Mouse (Mus musculus): ENCODE measurements around the gene Gm20388. TPM values are rescaled to one million over a fixed set of nuclear protein-coding genes. Genes with fewer than 3 reads are reported as not detected.
"Not testable (repeated sequence)": the region's sequence is repeated elsewhere in the genome, so short reads cannot be mapped to it uniquely, and the experiment has no call there.

The Gm20388 gene
- polyA plus RNA-seq, 1 experiment from 2014 or later: 12.4 TPM

- H3K4me3 ChIP-seq (ENCODE audit: low read length): no peak overlapping the region
- H3K9me3 ChIP-seq (ENCODE audit: control insufficient read depth, low read length): no peaks in the 10 kb centered on the region
- H3K9ac ChIP-seq (ENCODE audit: low read depth, low read length): no peak overlapping the region
- H3K4me2 ChIP-seq (ENCODE audit: low read length): no peak overlapping the region
- WGBS: 76% methylated on average over 15 of the region's 15 CpGs
- no peaks in the 10 kb centered on the region for H3K27me3 ChIP-seq (replicated peaks; ENCODE audit: control insufficient read depth, insufficient read depth, low read length)
- ATAC-seq: no peak
- no peaks in the 10 kb centered on the region for H3K36me3 ChIP-seq (ENCODE audit: control insufficient read depth, insufficient read depth, low read length)
- no peaks in the 10 kb centered on the region for H3K4me1 ChIP-seq (ENCODE audit: control insufficient read depth, insufficient read depth, low read depth, low read length)
- H3K27ac ChIP-seq (ENCODE audit: low read depth, low read length): no peak overlapping the region
Measured at GRCm38 (mm10) chr8:120705163-120705562, 794.5 kb downstream of the Gm20388 start.

GRCm38 (mm10) chr8:120706193-120706592 lies 795.6 kb downstream of the Gm20388 start:
- H3K27ac ChIP-seq (ENCODE audit: low read depth, low read length): no peak overlapping the region
- no peak for ATAC-seq
- 84% methylated on average over 3 of the region's 3 CpGs for WGBS
- no peaks in the 10 kb centered on the region for H3K9me3 ChIP-seq (ENCODE audit: control insufficient read depth, low read length)
- no peak overlapping the region for H3K4me3 ChIP-seq (ENCODE audit: low read length)
- no peaks in the 10 kb centered on the region for H3K27me3 ChIP-seq (replicated peaks; ENCODE audit: control insufficient read depth, insufficient read depth, low read length)
- H3K36me3 ChIP-seq (ENCODE audit: control insufficient read depth, insufficient read depth, low read length): no peaks in the 10 kb centered on the region
- H3K4me2 ChIP-seq (ENCODE audit: low read length): no peak overlapping the region
- H3K4me1 ChIP-seq (ENCODE audit: control insufficient read depth, insufficient read depth, low read depth, low read length): no peaks in the 10 kb centered on the region
- no peak overlapping the region for H3K9ac ChIP-seq (ENCODE audit: low read depth, low read length)

- 88% methylated on average over 10 of the region's 10 CpGs for WGBS
- ATAC-seq: no peak
Measured at GRCm38 (mm10) chr8:120709176-120709575, 798.5 kb downstream of the Gm20388 start.

GRCm38 (mm10) chr8:120715200-120715599 lies 804.6 kb downstream of the Gm20388 start:
- ATAC-seq: no peak
- H3K27ac ChIP-seq (ENCODE audit: low read depth, low read length): no peak overlapping the region
- no peak overlapping the region for H3K9ac ChIP-seq (ENCODE audit: low read depth, low read length)

More at GRCm38 (mm10) chr8:120709176-120709575, 798.5 kb downstream of the Gm20388 start:
- Histone ChIP-seq H3K27ac (ENCODE audit: low read depth, low read length) (no peak overlapping the region), H3K27me3 (replicated peaks; ENCODE audit: control insufficient read depth, insufficient read depth, low read length) (no peaks in the 10 kb centered on the region), H3K4me2 (ENCODE audit: low read length) (no peak overlapping the region), H3K4me1 (ENCODE audit: control insufficient read depth, insufficient read depth, low read depth, low read length) (no peaks in the 10 kb centered on the region), H3K4me3 (ENCODE audit: low read length) (no peak overlapping the region), H3K9ac (ENCODE audit: low read depth, low read length) (no peak overlapping the region), H3K36me3 (ENCODE audit: control insufficient read depth, insufficient read depth, low read length) (no peaks in the 10 kb centered on the region), H3K9me3 (ENCODE audit: control insufficient read depth, low read length) (no peaks in the 10 kb centered on the region)

GRCm38 (mm10) chr8:120715996-120716680 lies 805.5 kb downstream of the Gm20388 start:
- no peaks in the 10 kb centered on the region for H3K27me3 ChIP-seq (replicated peaks; ENCODE audit: control insufficient read depth, insufficient read depth, low read length)
- H3K27ac ChIP-seq (ENCODE audit: low read depth, low read length): no peak overlapping the region
- H3K4me2 ChIP-seq (ENCODE audit: low read length): no peak overlapping the region
- no peak overlapping the region for H3K4me3 ChIP-seq (ENCODE audit: low read length)
- no peaks in the 10 kb centered on the region for H3K4me1 ChIP-seq (ENCODE audit: control insufficient read depth, insufficient read depth, low read depth, low read length)
- no peaks in the 10 kb centered on the region for H3K36me3 ChIP-seq (ENCODE audit: control insufficient read depth, insufficient read depth, low read length)
- H3K9me3 ChIP-seq (ENCODE audit: control insufficient read depth, low read length): no peaks in the 10 kb centered on the region
- WGBS: 82% methylated on average over 15 of the region's 15 CpGs
- no peak for ATAC-seq
- H3K9ac ChIP-seq (ENCODE audit: low read depth, low read length): no peak overlapping the region

More at GRCm38 (mm10) chr8:120715200-120715599, 804.6 kb downstream of the Gm20388 start:
- Histone ChIP-seq H3K27me3 (replicated peaks; ENCODE audit: control insufficient read depth, insufficient read depth, low read length) (no peaks in the 10 kb centered on the region), H3K4me3 (ENCODE audit: low read length) (no peak overlapping the region), H3K9me3 (ENCODE audit: control insufficient read depth, low read length) (no peaks in the 10 kb centered on the region), H3K4me1 (ENCODE audit: control insufficient read depth, insufficient read depth, low read depth, low read length) (no peaks in the 10 kb centered on the region), H3K36me3 (ENCODE audit: control insufficient read depth, insufficient read depth, low read length) (no peaks in the 10 kb centered on the region), H3K4me2 (ENCODE audit: low read length) (no peak overlapping the region)
- 78% methylated on average over 6 of the region's 6 CpGs for WGBS

GRCm38 (mm10) chr8:120719586-120720236 lies 809.1 kb downstream of the Gm20388 start:
- 78% methylated on average over 19 of the region's 19 CpGs for WGBS
- Histone ChIP-seq H3K9me3 (ENCODE audit: control insufficient read depth, low read length) (no peaks in the 10 kb centered on the region), H3K9ac (ENCODE audit: low read depth, low read length) (no peak overlapping the region), H3K4me2 (ENCODE audit: low read length) (no peak overlapping the region), H3K4me3 (ENCODE audit: low read length) (no peak overlapping the region), H3K27ac (ENCODE audit: low read depth, low read length) (no peak overlapping the region), H3K36me3 (ENCODE audit: control insufficient read depth, insufficient read depth, low read length) (no peaks in the 10 kb centered on the region), H3K27me3 (replicated peaks; ENCODE audit: control insufficient read depth, insufficient read depth, low read length) (no peaks in the 10 kb centered on the region), H3K4me1 (ENCODE audit: control insufficient read depth, insufficient read depth, low read depth, low read length) (no peaks in the 10 kb centered on the region)
- no peak for ATAC-seq

- Histone ChIP-seq H3K36me3 (ENCODE audit: control insufficient read depth, insufficient read depth, low read length) (no peaks in the 10 kb centered on the region), H3K4me2 (ENCODE audit: low read length) (no peak overlapping the region), H3K4me3 (ENCODE audit: low read length) (no peak overlapping the region), H3K9ac (ENCODE audit: low read depth, low read length) (no peak overlapping the region), H3K9me3 (ENCODE audit: control insufficient read depth, low read length) (no peaks in the 10 kb centered on the region), H3K4me1 (ENCODE audit: control insufficient read depth, insufficient read depth, low read depth, low read length) (no peaks in the 10 kb centered on the region), H3K27me3 (replicated peaks; ENCODE audit: control insufficient read depth, insufficient read depth, low read length) (no peaks in the 10 kb centered on the region), H3K27ac (ENCODE audit: low read depth, low read length) (no peak overlapping the region)
- 77% methylated on average over 6 of the region's 6 CpGs for WGBS
- no peak for ATAC-seq
Measured at GRCm38 (mm10) chr8:120723025-120723424, 812.4 kb downstream of the Gm20388 start.

GRCm38 (mm10) chr8:120724096-120724495 lies 813.5 kb downstream of the Gm20388 start:
- not testable (repeated sequence) for H3K27me3 ChIP-seq (replicated peaks; ENCODE audit: control insufficient read depth, insufficient read depth, low read length); H3K9me3 ChIP-seq (ENCODE audit: control insufficient read depth, low read length); H3K36me3 ChIP-seq (ENCODE audit: control insufficient read depth, insufficient read depth, low read length); H3K4me1 ChIP-seq (ENCODE audit: control insufficient read depth, insufficient read depth, low read depth, low read length); ATAC-seq; H3K9ac ChIP-seq (ENCODE audit: low read depth, low read length); H3K4me2 ChIP-seq (ENCODE audit: low read length); H3K4me3 ChIP-seq (ENCODE audit: low read length); H3K27ac ChIP-seq (ENCODE audit: low read depth, low read length)
- 96% methylated on average over 2 of the region's 4 CpGs for WGBS

- Histone ChIP-seq H3K4me2 (ENCODE audit: low read length) (no peak overlapping the region), H3K27me3 (replicated peaks; ENCODE audit: control insufficient read depth, insufficient read depth, low read length) (no peaks in the 10 kb centered on the region), H3K4me1 (ENCODE audit: control insufficient read depth, insufficient read depth, low read depth, low read length) (no peaks in the 10 kb centered on the region), H3K27ac (ENCODE audit: low read depth, low read length) (no peak overlapping the region), H3K36me3 (ENCODE audit: control insufficient read depth, insufficient read depth, low read length) (no peaks in the 10 kb centered on the region), H3K4me3 (ENCODE audit: low read length) (no peak overlapping the region), H3K9ac (ENCODE audit: low read depth, low read length) (no peak overlapping the region), H3K9me3 (ENCODE audit: control insufficient read depth, low read length) (no peaks in the 10 kb centered on the region)
- no peak for ATAC-seq
- WGBS: 82% methylated on average over 17 of the region's 17 CpGs
Measured at GRCm38 (mm10) chr8:120724816-120725575, 814.4 kb downstream of the Gm20388 start.
